Mouse (Mus musculus) lung, adult 18-20 months (tissue): ENCODE measurements at regions not wholly inside any gene's neighbourhood (a gene's known extent, or its start where the extent isn't known, plus 50 kb on each side); places are given as distances from the start of the nearest gene placed in this dataset.

Experiments
- DNase-seq, 2 experiments: peaks; one replicate each; pipeline ENCODE4 v3.0.0; 2022; ENCODE audit warnings: mixed read lengths in 2 of 2

DNA sequence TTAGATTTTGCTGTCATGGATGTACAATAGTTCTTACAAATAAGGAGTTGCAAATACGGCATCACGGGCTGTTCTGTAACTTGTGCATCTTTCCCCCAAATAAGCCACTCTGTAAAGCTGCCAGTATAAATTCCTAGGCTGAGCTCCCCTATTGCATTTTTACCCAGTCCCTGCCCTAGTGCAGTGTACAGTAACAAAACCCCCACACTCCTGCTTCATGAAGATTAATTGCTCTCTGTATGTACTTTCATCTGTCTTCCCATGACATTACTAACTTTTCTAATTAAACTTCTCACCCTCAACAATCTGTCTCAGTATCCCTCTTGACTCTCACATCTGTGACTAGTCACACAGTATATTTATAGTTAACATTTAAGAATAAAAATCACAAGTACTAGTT, 73.4 kb downstream of the Tm4sf1 start:
- DNase-seq: no peak

DNA sequence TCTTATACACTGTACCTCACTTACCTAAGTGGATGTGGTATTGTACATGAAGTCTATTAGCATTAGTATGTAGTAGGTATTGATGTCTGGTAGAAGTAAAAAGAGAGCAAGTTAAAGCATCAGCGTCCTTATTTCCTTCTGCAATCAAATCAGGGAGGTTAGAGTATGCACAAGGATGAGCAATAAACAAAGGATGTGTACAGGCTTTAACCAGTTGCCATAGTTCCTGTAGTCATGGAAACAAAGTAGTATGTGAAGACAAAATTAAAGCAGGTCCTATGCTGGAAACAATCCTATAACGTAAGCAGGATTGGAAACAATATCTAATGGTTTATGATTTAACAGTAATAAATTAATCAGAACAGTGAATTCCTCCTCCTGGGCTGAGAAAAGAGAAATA, 78.0 kb downstream of the Tm4sf1 start:
- no peak for DNase-seq

DNA sequence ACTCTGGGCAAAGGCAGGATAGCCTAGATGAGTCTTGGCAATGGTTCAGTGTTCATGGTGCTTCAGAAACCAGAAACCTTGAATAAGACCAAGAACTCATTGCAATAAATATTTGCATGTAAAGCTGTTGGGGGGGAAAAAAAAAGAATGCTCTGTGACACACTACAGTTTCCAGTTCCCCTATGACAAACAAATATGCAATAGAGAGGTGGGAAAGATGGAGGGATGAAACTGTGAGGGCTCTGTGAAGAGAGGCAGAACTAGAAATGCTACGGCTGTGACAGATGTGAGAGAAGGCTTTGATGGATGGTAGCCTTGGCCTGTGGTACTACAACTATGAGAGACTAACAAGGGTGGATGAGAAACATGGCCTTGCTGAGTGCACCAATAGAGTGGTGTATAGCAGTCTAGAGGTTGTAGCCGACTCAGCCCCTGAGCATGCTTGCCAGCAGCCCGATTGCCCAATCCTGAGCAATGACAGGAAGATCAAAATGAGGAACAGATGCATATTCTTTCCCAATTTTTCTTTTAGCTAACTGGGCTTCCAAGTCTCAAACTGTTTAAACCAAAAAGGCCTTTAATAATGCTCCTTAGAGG, 79.4 kb downstream of the Tm4sf1 start:
- DNase-seq: no peak

DNA sequence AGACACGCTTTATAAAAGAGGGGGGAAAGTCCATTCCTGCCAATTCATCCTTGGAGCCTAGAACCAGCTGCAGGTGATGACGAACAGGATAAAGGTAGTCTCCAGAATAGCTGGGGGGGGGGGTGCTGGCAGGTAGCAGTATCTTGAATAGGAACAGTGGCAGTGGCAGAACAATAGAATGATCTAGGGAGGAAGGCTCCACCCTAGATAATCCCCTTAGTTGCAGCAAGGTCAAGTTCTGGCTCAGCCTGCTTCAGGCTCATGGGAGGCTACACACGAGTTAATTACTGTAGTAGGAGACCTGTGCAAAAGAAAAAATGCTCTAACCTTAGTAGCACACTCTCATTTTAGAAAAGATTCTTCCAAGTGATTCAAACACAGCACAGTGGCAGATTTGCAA, 83.4 kb downstream of the Tm4sf1 start:
- DNase-seq: no peak

DNA sequence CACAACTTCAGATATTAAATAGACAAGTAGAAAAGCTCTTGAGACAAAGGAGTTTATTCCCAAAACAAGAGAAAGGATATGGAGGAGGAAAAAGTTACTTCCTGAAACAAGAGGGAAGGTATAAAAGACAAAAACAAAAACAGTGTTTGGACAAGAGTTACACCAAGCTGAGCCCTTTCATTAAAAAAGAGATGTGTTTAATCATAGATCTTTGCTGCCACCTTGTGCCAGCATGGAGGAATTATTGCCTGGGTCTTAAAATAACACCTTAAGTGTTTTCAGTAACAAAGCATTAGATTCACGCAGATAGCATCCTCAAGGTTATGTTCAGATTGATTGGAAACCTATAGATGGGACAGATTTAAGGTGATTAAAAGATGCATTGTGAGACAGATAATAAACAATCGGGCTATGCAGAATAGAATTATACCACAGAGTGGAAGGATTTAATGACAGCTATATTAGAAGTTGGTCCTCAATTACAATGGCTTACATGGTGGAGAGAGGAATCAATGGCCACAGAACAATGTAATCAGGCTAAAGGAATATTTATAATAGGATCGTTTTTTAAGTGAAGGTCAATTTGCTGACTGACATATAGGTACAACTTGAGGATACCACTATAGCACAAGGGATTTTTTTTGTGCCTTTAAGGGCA, 97.6 kb downstream of the Tm4sf1 start:
- DNase-seq: peak in 1 of 2 experiments; percentile 11

DNA sequence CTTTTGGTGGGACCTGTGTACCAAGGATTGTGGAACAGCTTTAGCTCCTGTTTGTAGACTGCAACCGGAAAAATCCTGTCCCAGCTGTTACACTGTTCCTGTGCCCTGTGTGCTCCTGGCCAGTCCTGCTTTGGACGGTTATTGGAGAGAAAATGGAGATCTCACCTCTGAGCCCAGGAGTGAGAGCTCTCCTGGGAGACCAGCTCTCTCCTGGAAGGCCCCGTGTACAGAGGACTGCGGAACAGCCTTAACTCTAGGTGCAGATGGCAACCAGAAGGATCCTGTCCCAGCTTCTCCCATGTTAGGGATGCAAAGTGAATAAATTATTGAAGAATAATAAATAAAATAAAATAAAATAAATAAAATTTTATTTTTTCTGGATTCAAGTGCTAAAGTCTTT, 98.4 kb downstream of the Tm4sf1 start:
- no peak for DNase-seq

DNA sequence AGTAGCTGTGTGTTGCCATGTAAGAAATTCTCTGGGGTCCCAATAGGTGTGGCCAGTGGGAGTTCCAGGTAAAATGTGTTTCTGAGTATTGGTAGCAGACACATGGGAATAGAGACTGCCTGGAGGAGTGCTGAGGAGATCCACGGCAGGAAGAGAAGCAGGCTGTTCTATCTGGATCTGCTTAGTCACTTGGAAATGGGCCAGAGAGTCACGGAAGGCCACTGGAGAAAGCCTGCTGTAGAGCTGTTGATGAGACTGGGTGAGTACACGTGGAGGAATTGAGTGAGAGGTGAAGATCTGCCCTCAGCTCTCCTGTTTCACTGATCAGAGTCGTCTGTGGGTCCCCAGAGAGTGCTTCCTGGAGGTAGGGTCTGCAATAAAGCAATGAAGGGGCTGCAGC, 120.2 kb downstream of the Tm4sf1 start:
- DNase-seq: no peak

DNA sequence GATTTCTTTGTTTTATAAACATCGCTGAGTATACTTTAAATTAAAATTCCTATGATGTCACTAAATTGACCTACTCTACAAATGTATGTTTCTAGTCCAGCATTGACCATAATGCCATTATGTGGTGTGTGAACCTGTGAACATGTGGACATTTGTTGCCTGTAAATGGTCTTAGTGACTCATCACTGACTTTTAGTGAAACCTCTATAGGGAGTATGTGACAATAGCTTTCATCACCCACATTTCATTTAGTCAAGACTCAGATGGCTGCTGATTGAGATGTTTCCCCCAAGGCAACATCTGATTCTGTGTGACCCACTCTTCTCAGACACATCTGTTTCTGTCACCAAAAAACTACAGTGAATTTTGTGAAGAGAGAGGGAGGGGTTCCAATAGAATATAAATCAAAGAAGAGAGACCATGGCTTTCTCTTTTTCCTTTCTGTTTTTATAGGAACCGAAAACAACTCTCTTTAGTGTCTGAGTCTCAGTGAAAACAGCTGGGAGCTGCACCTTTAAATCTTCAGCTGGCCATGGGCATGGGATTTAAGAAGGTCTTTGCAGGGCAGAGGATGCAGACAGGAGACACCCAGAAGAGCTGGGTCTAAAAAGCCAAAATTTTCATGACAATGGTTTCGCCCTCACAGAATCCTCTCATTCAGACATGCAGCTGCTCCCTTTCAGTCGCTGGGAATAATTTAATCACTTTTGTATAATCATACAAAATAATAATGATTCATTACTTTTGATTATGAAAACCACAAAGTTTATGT, 148.4 kb downstream of the Tm4sf1 start:
- DNase-seq: no peak

DNA sequence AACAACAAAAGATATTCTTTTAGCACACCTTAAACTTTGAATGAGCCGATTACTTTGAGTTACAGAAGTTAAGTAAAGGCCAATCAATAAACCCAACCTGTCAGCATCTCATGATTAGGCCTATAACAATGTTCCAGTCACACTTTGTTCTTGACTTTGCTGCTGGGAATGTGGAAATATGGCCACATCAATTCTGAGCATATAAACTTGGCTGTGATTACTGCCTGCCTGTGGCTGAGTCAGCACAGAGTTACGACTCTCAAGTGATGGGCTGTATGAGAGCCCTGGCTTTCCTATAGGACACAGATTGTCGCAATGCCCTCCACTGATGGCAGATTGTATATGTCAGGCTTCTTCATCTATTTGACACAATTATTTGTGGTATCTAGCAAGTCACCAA, 152.6 kb downstream of the Tm4sf1 start:
- DNase-seq: no peak

DNA sequence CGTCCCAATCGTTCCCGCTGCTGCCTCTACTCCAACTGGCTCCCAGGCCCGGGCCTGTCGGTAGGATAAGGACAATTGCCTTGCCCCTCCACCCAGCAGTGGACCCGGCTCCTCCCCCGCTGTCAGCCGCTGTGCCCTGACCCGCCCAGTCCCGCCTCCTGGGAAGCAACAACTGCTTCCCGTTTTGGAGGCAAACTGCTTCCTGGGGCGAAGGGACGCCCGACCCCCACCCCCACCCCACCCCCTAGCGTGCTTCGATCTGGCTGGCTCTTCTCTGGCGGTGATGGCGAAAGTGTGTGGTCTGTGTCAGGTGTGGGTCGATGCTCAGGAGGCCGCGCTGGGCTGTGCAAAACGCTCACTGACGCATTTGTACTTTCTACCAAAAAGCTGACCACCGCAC, 164.9 kb downstream of the Tm4sf1 start:
- DNase-seq: peak; percentile 6 to 17

DNA sequence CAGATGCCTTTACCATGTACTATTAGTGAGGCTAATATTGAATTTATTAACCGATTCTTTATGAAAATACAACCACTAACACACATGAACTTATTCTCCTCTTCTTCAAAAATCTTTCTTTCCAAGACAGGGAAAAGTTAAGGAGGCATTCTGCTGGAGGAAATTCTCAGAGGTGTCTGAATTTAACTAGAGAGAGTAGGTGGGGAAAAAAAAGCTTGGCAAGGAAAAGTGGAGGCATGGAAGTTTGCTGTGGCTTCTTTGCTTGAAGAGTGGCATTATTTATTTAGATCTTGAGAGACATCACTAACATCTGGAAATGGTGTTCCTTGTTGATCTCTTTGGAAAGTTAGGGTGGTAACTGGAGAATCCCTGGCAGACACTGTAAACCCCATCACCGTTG, 173.2 kb downstream of the Tm4sf1 start:
- DNase-seq: no peak

DNA sequence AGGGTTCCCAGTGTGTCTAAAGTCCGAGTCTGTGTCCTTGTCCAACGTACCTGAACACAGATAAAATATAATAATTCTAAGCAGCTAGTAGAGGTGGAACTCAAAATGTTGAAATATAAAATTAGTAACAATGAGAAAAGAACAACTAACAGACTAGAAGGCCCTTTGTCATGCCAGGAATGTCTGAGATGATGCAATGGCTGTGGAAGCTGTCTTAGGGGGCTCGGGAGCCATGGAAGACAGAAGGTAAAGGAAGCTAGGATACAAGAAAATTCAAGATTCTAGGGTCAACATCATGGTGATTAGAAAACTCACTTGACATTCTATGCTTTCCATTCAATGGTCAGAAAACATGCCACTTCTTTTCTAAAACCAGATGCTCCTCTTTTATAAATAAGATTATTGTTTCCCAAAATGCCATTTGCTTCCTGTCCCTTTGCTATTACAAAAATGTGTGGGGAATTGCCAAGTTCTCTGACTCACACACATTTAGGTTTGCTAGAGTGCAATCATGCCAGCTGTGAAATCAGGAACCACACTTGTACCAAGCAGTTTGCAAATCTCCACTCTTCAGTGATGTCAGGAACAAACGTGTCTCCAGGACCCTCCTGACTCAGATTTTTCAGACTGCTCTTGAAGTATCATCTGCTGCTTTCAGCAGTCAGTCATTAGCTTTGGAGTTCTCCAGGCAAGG, 175.8 kb downstream of the Tm4sf1 start:
- no peak for DNase-seq

DNA sequence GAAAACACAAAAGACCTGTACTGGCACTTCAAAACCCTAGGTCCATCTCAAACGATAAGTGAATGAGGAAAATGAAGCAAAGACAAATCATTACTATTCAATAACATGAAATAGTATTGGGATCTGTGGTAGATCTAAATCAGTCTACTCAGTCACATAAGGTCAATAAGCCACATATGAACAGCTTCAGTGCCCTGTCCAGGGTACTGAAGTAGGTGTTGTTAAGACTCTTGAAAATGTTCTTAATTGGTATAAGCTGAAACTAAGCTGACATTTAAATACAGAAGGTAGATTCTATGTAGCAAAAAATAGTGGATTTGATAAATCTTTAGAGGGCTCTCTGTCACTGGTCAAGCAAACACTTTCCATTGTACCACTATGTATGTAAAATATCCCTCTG, 183.8 kb downstream of the Tm4sf1 start:
- DNase-seq: no peak

DNA sequence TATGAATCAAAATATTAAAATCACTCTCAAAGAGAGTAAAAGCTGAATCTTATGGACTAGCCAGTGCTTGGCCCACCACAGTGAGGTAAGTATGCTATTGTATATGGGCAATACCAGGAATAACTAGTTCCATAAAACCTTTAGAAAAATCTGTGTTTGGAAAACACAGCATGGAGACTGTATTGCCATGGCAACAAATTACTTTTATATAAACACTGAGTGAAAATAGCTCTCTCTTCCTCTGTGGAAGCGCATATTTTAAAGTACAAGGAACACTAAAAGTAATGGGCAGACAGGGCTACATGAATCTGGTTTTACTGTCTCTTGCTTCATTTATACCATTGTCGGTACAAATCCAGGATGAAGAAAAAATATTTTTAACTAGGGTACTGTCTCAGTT, 199.5 kb downstream of the Tm4sf1 start:
- no peak for DNase-seq

DNA sequence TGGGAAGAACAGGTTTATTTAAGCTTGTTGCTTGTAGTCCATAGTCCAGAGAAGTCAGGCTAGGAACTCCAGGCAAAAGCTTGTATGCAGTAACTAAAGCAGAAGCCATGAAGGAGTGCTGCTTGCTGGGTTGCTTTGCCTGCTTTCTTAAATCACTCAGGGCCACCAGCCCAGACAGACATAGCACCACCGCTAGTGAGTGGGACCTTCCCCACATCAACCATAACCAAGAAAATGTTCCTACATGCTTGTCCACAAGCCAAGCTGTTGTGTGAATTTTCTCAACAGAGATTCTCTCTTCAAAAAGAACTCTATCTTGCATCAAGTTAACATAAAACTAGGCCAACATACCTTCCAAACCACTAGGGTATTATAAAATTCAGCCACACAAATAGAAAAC, 201.3 kb downstream of the Tm4sf1 start:
- no peak for DNase-seq

DNA sequence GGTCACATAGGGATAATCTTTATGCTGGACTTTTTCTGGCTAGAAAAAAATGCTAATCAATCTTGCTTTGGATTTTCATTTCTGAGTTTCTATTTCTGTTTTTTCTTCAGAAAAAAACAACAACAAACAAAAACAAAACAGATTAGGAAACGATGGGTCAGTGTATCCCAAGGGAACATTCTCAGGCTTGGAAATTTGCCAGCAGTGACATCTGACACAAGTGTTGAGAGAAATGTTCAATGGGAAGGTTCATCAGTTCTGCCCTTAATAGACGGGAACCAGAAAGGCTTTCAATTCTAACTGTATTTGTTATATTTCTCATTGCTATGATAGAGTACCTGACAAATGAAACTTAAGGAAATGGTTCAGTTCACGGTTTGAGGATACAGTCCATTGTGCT, 206.9 kb downstream of the Tm4sf1 start:
- no peak for DNase-seq

DNA sequence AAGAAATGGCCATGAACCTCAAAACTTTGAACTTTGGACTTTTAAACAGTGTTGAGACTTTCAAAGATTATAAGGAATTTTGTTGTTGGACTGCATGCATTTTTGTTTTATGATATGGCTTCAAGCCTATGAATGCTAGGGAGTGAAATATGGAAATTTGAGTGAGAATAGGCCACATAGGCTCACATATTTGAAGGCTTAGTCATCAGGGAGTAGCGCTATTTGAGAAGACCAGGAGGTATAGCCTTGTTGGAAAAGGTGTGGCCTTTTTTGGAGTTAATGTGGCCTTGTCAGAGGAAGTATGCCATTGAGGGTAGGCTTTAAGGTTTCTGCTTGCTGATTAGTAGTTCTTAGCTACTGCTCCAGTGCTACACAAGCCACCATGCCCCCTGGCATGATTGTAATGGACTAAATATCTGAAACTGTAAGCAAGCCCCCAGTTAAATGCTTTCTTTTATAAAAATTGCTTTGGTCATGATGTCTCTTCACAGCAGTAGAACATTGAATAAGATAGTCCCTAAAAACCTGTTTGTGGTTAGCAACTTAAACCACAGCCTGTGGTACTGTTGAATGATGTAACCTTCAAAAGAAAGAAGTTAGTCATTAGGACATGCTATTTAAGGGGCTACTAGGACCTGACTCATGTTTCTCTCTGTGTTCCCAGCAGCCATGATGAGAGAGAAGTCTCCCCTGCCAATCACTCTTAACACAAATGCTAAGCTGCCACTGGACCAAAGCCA, 208.4 kb downstream of the Tm4sf1 start:
- no peak for DNase-seq

DNA sequence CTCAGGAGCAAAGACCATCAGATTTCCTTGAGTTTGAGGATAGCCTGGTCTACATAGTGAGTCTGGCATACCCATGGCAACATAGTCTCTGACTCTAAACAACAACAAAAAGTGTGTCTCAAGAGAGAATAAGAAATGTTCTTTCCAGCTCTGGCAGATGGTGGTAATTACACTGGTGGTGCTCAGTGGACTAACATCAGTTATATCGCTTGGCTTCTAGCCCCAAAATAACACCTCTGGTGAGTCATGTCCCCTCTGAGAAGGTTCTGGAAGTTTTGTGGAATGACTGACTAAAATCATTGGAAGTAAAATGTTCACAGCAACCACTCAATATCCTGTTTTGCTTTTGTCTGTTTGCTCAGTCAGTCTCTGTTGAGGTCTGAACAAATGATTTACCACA, 227.3 kb downstream of the Tm4sf1 start:
- no peak for DNase-seq

DNA sequence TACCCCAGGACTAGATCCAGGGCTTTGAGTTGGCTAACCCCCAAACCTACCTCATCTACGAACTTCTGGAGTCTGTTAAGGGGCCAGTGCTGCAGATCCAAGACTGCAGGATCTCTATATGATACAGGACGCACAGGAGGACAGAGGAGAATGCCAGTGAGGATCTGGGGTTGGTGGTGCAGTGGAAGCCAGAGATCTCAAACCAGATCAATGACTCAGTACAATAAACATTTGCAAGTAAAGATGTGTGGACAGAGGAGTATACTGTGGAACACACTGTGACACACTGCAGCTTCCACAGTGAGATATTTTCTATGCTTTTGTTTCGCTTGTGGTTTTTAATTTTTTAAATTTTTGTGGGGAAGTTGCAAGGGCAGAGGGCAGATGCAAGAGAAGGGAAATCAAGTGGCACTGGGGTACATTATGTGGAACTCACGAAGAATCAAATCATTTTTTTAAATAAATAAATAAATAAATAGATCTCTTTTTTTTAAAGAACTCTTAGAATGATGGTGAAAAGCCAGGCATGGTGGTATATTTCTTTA, 227.8 kb downstream of the Tm4sf1 start:
- no peak for DNase-seq

DNA sequence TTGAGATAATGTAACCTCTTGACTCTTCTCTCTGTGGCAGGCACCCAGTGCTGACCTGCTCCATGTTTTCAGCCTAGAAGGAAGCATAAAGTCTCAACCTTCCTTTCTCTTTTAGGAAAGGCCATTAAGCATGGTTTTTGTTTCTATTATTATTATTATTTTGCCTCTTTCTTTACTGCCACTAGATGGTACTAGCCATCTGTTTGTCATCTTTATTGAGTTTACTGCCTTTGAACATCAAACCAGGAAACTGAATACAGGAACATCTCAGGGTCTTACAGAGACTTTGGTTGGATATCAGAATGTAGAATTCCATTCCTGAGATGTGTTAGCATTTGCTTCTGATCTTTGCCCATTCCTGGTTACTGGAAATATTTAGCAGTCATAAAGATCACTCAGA, 268.8 kb downstream of the Tm4sf1 start:
- DNase-seq: no peak

DNA sequence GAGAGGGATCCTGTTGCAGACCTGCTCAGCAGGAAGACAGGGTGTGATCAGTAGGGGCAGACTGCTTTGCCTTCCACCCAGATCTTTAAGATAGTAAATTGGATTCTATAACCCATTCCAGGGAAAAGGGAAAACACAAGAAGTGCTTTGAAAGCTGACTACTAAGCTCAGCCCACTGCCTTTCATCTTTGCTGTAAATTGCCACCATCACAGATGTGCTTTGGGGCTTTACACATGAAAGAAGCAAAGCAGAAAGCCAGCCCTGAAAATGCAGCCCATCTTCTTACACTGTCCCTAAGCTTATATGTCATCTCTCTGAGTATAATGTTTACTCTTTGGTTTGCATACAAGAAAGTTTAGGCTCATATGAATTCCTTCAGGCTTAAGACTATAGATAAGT, 283.6 kb downstream of the Tm4sf1 start:
- no peak for DNase-seq

DNA sequence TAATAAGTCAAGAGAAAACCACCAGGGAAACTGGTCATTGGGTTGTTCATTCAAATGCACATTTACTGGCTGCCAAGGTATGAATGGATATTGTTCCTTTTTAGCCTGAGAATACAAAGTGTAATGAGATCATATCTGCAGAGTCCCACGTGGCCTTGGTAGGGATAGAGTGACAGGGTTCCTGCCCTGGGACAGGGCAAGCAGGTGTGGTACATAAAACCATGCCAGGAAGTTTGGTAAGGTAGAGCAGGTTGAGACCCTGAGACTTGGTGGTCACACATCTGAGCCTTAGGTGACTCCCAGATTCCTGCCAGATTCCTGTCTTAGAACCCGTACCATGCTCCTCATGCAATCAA, 320.5 kb downstream of the Tm4sf1 start:
- DNase-seq: no peak
